Mouse (Mus musculus) forebrain, postnatal 0 days (tissue): ENCODE measurements around the gene Csrp2. TPM values are rescaled to one million over a fixed set of nuclear protein-coding genes. Genes with fewer than 3 reads are reported as not detected.

Experiments used
- ATAC-seq: fragments of 200-750 bp; cut with Nextera tagmentation; 2 replicates; pipeline ENCODE4 v1.8.0; 2017; ENCODE audit warnings: mild to moderate bottlenecking, moderate library complexity
- DNase-seq: peaks from one replicate; pipeline ENCODE4 v3.0.0-alpha.2; 2015
- H3K27ac ChIP-seq: fragments of 300-500 bp; sonication (generic); 2 replicates; pipeline ENCODE4 v1.5.1; 2014; ENCODE audit warnings: low read depth, mild to moderate bottlenecking, antibody characterized with exemption, low read length, moderate library complexity, mixed read lengths
- H3K27me3 ChIP-seq: fragments of 300-500 bp; sonication (generic); 2 replicates; pipeline ENCODE4 v1.6.1; 2014; ENCODE audit warnings: mild to moderate bottlenecking, low read length, mixed read lengths; ENCODE audit not compliant: insufficient read depth
- H3K36me3 ChIP-seq: fragments of 300-500 bp; sonication (generic); 2 replicates; pipeline ENCODE4 v1.6.1; 2014; ENCODE audit warnings: mild to moderate bottlenecking, moderate library complexity; ENCODE audit not compliant: insufficient read depth
- H3K4me1 ChIP-seq: fragments of 300-500 bp; sonication (generic); 2 replicates; pipeline ENCODE4 v1.6.1; 2014; ENCODE audit warnings: antibody characterized with exemption; ENCODE audit not compliant: insufficient read depth
- H3K4me2 ChIP-seq: fragments of 300-500 bp; sonication (generic); 2 replicates; pipeline ENCODE4 v1.6.1; 2014; ENCODE audit warnings: low read depth, mild to moderate bottlenecking, moderate library complexity
- H3K4me3 ChIP-seq: fragments of 300-500 bp; sonication (generic); 2 replicates; pipeline ENCODE4 v1.5.1; 2014; ENCODE audit warnings: low read depth, low read length, mixed read lengths
- H3K9ac ChIP-seq: fragments of 300-500 bp; sonication (generic); 2 replicates; pipeline ENCODE4 v1.6.1; 2014; ENCODE audit warnings: mild to moderate bottlenecking
- H3K9me3 ChIP-seq: fragments of 300-500 bp; sonication (generic); 2 replicates; pipeline ENCODE4 v1.6.1; 2016; ENCODE audit warnings: low read length
- CTCF ChIP-seq: sonication (generic); IDR thresholded peaks from 2 replicates; pipeline ENCODE4 v1.5.1; 2016; ENCODE audit warnings: antibody characterized with exemption, control low read depth, low read depth
- WGBS: fragments of 180-500 bp; shearing (Covaris S2); extraction: QIAGEN DNeasy Blood & Tissue Kit; methylation state at CpG from one replicate; pipeline ENCODE4 v1.1.7; 2014; 5-methylcytosine and 5-hydroxymethylcytosine counted together
- polyA plus RNA-seq: library from polyadenylated mRNA; unstranded; fragments of >200 nt; fragmentation: Nextera tagmentation; extraction: Ambion mirVana; gene quantifications from 2 replicates; pipeline ENCODE4 v1.2.1, GENCODE M21; 2015
- total RNA-seq: library from RNA; depleted of rRNA; stranded (reverse); fragments of >200 nt; gene quantifications from 2 replicates; pipeline ENCODE4 v1.2.3, GENCODE M21; 2014

The Csrp2 gene
- total and polyA plus RNA-seq, 2 experiments from 2014 or later, result 128 to 147 TPM

DNA sequence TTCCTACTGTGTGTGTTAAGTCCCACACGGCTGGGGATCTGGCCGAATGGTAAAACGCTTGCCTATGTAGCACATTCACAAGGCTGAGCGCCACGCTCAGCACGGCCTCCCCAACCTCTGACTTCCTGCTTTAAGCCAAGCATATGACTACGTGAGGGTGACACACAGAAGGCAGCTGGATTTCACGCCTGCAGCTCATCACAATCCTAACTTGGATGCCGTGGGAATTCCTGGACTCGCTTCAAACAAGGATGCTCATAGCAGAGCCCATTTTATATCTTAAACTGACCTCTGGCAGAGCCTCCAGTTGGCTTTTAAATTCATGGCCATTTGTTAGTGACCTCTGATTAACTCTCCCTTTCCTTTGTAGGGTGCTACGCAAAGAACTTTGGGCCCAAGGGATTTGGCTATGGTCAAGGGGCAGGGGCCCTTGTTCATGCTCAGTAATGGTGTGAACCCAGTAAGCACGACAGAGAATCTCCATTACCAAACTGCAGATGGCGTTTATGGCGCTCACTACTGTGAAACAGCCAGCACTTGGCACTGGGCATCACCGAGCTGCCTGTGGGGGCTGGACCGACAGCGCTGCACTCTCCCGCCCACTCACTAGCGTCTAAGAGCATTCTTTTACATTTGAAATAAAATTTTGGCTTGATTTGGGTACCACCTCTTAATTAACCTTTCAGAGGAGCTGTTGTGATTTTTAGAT, 19.4 kb downstream of the Csrp2 start:
- 65% methylated on average over 19 of the region's 19 CpGs for WGBS
- no peak overlapping the region for H3K9ac ChIP-seq
- no peak overlapping the region for H3K4me2 ChIP-seq
- no peaks in the 10 kb centered on the region for H3K9me3 ChIP-seq
- no peaks in the 10 kb centered on the region for H3K27me3 ChIP-seq
- H3K4me3 ChIP-seq, result no peak overlapping the region
- 0 out of 2 replicates have a peak, but pooled peaks have one; percentile 13 for TF ChIP-seq CTCF
- peaks cover 11% of the 10 kb centered on the region; the same call in 1 of the 2 replicates for H3K36me3 ChIP-seq
- H3K27ac ChIP-seq, result peak overlapping the region; percentile 57
- 0 out of 2 replicates have a peak, but pooled peaks cover 6% of the 10 kb centered on the region for H3K4me1 ChIP-seq
- DNase-seq (peak; percentile 58), ATAC-seq (peak; percentile 32; the same call in 1 of the 2 replicates)

DNA sequence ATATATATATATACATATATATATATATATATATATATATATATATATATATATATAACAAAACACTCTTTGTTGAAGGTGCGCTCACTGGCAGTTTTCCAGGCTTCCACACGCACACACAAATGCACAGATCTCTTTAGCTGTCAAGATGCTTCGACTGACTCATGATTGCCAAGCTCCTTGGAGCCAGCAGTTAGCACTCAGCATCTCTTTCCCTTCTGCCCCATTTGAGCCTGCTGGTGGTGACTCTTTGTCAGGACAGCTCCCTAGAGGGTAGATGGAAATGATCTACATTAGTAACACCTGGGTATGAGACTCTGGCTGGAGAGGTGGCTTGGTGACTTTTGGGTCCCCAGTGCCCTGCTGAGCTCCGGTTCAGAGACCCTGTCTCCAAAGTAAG, 20.1 kb downstream of the Csrp2 start:
- Histone ChIP-seq H3K9ac (no peak overlapping the region), H3K27ac (peak overlapping the region; percentile 36; the same call in 1 of the 2 replicates), H3K9me3 (no peaks in the 10 kb centered on the region), H3K27me3 (no peaks in the 10 kb centered on the region), H3K36me3 (peaks cover 14% of the 10 kb centered on the region; the same call in 1 of the 2 replicates), H3K4me1 (0 out of 2 replicates have a peak, but pooled peaks cover 6% of the 10 kb centered on the region), H3K4me2 (no peak overlapping the region), H3K4me3 (no peak overlapping the region)
- TF ChIP-seq CTCF, result no peak
- DNase-seq (peak; percentile 46), ATAC-seq (no peak)
- WGBS, result 62% methylated on average over 4 of the region's 4 CpGs

DNA sequence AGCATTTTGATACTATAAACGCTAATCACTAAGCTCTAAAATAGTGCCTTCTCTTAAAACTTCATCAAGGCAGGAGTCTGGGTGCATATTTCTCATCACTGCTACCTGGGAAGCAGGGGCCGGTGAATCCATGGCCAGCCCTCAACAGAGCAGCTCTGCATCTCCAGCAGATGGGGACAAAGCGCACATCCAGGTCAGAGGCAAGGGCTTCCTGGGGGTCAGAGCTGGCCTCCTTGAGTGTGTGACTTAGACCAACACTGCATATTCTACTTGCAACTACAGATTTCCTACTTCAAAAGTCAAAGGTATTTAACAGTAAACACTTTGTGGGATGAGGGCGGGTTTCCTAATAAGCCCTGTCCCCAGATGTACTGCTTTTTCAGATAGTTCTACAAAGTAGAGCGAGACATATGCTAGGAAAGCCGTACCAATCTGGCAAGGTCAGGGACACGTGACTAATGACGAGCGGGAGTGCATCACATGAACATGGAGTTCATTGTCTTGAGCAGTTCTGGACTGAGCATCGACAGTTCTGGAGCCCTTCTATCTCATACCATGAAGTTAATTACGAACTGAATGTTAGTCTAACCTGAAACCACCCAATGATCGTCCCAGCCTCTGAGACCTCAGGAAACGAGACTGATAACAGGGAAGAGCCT, 21.3 kb downstream of the Csrp2 start:
- ATAC-seq, result no peak
- Histone ChIP-seq H3K9me3 (no peaks in the 10 kb centered on the region), H3K27me3 (no peaks in the 10 kb centered on the region), H3K4me1 (0 out of 2 replicates have a peak, but pooled peaks cover 6% of the 10 kb centered on the region), H3K4me3 (no peak overlapping the region), H3K27ac (no peak overlapping the region), H3K4me2 (no peak overlapping the region), H3K9ac (no peak overlapping the region), H3K36me3 (peaks cover 21% of the 10 kb centered on the region)
- no peak for DNase-seq
- 85% methylated on average over 13 of the region's 13 CpGs for WGBS
- no peak for TF ChIP-seq CTCF

DNA sequence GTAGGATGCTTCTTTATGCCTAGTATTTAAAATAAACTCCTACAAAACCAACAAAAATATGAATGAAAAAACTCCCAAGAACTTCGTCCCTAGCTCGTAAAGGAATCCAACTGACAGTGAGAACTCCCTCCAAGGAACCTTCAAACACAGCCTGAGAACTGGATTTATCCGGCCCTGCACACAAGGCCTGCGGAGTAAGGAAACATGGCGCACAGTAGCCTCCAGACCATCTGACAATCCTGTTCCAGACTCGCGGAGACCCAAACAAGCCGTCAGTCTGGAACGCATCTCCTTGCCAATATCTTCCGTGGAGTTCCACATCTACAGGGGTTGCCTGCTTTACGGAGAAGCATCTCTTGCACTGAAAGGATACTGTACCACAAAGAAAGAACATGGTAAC, 22.4 kb downstream of the Csrp2 start:
- H3K36me3 ChIP-seq, result peaks cover 29% of the 10 kb centered on the region
- no peaks in the 10 kb centered on the region for H3K27me3 ChIP-seq
- H3K27ac ChIP-seq, result no peak overlapping the region
- WGBS, result 89% methylated on average over 11 of the region's 11 CpGs
- no peak overlapping the region for H3K9ac ChIP-seq
- DNase-seq (no peak), ATAC-seq (no peak)
- H3K4me2 ChIP-seq, result no peak overlapping the region
- no peaks in the 10 kb centered on the region for H3K9me3 ChIP-seq
- H3K4me1 ChIP-seq, result 0 out of 2 replicates have a peak, but pooled peaks cover 6% of the 10 kb centered on the region
- no peak overlapping the region for H3K4me3 ChIP-seq
- no peak for TF ChIP-seq CTCF

DNA sequence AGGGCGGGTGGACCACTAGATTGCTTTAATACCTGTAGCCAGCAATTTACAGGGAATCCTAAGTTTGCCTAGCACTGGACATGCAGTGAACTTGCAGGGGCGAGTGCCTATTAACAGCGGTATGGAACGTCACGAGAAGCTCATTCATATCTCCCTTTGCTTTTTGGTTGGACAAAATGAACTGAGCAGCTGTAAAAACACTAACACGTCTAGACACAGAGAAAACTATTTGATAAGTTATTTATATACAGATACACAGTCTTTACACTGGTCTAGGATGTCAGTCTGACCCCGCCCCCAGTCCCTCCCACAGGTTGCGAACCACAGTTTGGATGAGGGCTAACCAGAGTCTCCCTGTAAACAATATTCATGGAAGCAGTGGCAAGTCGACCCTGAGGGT, 23.2 kb downstream of the Csrp2 start:
- DNase-seq (no peak), ATAC-seq (no peak)
- Histone ChIP-seq H3K4me3 (no peak overlapping the region), H3K27me3 (no peaks in the 10 kb centered on the region), H3K9ac (no peak overlapping the region), H3K36me3 (peaks cover 36% of the 10 kb centered on the region), H3K27ac (no peak overlapping the region), H3K4me2 (no peak overlapping the region), H3K4me1 (0 out of 2 replicates have a peak, but pooled peaks cover 6% of the 10 kb centered on the region), H3K9me3 (no peaks in the 10 kb centered on the region)
- TF ChIP-seq CTCF, result no peak
- WGBS, result 91% methylated on average over 9 of the region's 9 CpGs

DNA sequence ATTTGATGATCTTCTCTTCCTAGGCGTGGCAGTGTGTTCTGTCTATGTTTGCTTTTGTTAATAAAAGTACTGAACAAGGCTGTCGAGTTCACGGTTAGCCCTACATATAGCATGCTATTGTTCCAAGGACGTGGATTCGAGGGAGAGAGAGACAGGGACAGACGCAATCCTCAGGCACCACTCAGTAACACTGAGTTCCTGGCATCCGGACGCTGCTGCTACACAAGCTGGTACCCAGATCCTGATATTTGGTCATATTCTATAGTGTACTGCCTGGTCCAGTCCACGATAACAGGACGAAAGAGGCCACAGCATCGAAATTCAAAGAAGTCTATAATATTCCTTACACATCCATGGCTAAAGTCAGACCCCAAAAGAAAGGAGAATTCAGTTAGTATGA, 24.6 kb downstream of the Csrp2 start:
- DNase-seq (no peak), ATAC-seq (no peak)
- Histone ChIP-seq H3K36me3 (peaks cover 29% of the 10 kb centered on the region), H3K4me1 (0 out of 2 replicates have a peak, but pooled peaks cover 2% of the 10 kb centered on the region), H3K4me3 (no peak overlapping the region), H3K27me3 (no peaks in the 10 kb centered on the region), H3K9me3 (no peaks in the 10 kb centered on the region), H3K9ac (no peak overlapping the region), H3K27ac (no peak overlapping the region), H3K4me2 (no peak overlapping the region)
- TF ChIP-seq CTCF, result no peak
- 93% methylated on average over 11 of the region's 11 CpGs for WGBS

DNA sequence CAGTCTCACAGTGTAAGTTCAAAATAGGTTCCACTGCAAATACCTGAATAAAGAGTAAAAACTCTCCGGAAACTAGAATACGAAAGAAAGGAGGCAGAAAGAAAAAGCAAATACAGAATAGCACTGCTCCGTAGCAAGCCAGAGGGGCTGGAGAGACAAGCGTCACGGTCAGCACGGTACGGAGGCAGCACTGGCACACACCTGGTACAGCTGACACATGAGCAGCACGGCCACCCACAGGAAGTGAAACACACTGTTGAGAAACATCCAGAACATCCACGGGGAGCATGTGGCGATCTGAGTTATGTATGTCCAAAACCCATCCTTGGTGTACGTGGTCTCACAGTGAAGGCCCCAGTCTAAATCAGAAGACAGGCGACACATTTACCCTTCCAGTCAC, 26.4 kb downstream of the Csrp2 start:
- Histone ChIP-seq H3K4me3 (no peak overlapping the region), H3K4me2 (no peak overlapping the region), H3K27ac (no peak overlapping the region), H3K27me3 (no peaks in the 10 kb centered on the region), H3K9me3 (no peaks in the 10 kb centered on the region), H3K9ac (no peak overlapping the region), H3K36me3 (peaks cover 34% of the 10 kb centered on the region), H3K4me1 (no peaks in the 10 kb centered on the region)
- no peak for TF ChIP-seq CTCF
- no peak for ATAC-seq
- WGBS, result 89% methylated on average over 12 of the region's 12 CpGs
- no peak for DNase-seq
